Mouse (Mus musculus) heart, embryonic 14.5 days (tissue): ENCODE results near the gene Clca1. TPM values are rescaled to one million over a fixed set of nuclear protein-coding genes. Genes with fewer than 3 reads are reported as not detected.
"Not testable (repeated sequence)": the region's sequence is repeated elsewhere in the genome, so short reads cannot be mapped to it uniquely, and the experiment has no call there.

Experiments
- ATAC-seq: fragments of 200-750 bp; cut with Nextera tagmentation; 2 replicates; pipeline ENCODE4 v1.8.0; 2017; ENCODE audit warnings: low read depth, moderate TSS enrichment; ENCODE audit not compliant: insufficient number of reproducible peaks, insufficient read depth, low FRiP score
- H3K27ac ChIP-seq, 2 experiments: fragments of 200-500 bp in 1 of 2; fragments of 300-500 bp in 1 of 2; sonication (generic) in 1 of 2; replicated peaks in 1 of 2; 2 replicates each; pipeline ENCODE4 v1.5.1; 2012 to 2014; ENCODE audit warnings: low read depth in 2 of 2, low read length in 2 of 2, control low read depth in 1 of 2, mild to moderate bottlenecking in 1 of 2, mixed read lengths in 1 of 2; ENCODE audit not compliant: control insufficient read depth in 1 of 2, insufficient read depth in 1 of 2
- H3K27me3 ChIP-seq: fragments of 300-500 bp; sonication (generic); 2 replicates; pipeline ENCODE4 v1.6.1; 2014; ENCODE audit warnings: mild to moderate bottlenecking, low read length, control low read depth; ENCODE audit not compliant: control insufficient read depth, insufficient read depth
- H3K36me3 ChIP-seq: fragments of 300-500 bp; sonication (generic); 2 replicates; pipeline ENCODE4 v1.6.1; 2014; ENCODE audit warnings: mild to moderate bottlenecking, control low read depth, low read length, mixed read lengths; ENCODE audit not compliant: control insufficient read depth, insufficient read depth
- H3K4me1 ChIP-seq, 2 experiments: fragments of 200-500 bp in 1 of 2; fragments of 300-500 bp in 1 of 2; sonication (generic) in 1 of 2; 2 replicates each; pipeline ENCODE4 v1.6.1; 2012 to 2014; ENCODE audit warnings: low read length in 2 of 2, control low read depth in 1 of 2, mixed read lengths in 1 of 2; ENCODE audit not compliant: control insufficient read depth in 2 of 2, insufficient read depth in 2 of 2
- H3K4me2 ChIP-seq: fragments of 300-500 bp; sonication (generic); 2 replicates; pipeline ENCODE4 v1.6.1; 2014; ENCODE audit warnings: mild to moderate bottlenecking, low read length
- H3K4me3 ChIP-seq, 2 experiments: fragments of 200-500 bp in 1 of 2; fragments of 300-500 bp in 1 of 2; sonication (generic) in 1 of 2; 2 replicates each; pipeline ENCODE4 v1.5.1; 2012 to 2014; ENCODE audit warnings: low read length in 2 of 2, mild to moderate bottlenecking in 2 of 2, control low read depth in 1 of 2, low read depth in 1 of 2, moderate library complexity in 1 of 2; ENCODE audit not compliant: control insufficient read depth in 1 of 2, insufficient read depth in 1 of 2
- H3K9ac ChIP-seq: fragments of 300-500 bp; sonication (generic); 2 replicates; pipeline ENCODE4 v1.6.1; 2014; ENCODE audit warnings: mild to moderate bottlenecking, low read length
- H3K9me3 ChIP-seq: fragments of 300-500 bp; sonication (generic); 2 replicates; pipeline ENCODE4 v1.6.1; 2016; ENCODE audit warnings: low read length, control low read depth; ENCODE audit not compliant: control insufficient read depth
- WGBS: fragments of 180-500 bp; shearing (Covaris S2); extraction: QIAGEN DNeasy Blood & Tissue Kit; methylation state at CpG from one replicate; pipeline ENCODE4 v1.1.7; 2014; 5-methylcytosine and 5-hydroxymethylcytosine counted together
- polyA plus RNA-seq: library from polyadenylated mRNA; unstranded; fragments of >200 nt; fragmentation: Nextera tagmentation; extraction: Ambion mirVana; gene quantifications from 2 replicates; pipeline ENCODE4 v1.2.1, GENCODE M21; 2014

Clca1 gene
- polyA plus RNA-seq, result 0.08 TPM in 1 of 2 replicates, not detected in the other

- no peaks in the 10 kb centered on the region for H3K4me1 ChIP-seq
- no peak within 1 kb of the TSS for H3K27ac ChIP-seq
- no peaks in the 10 kb centered on the region for H3K36me3 ChIP-seq
- no peaks in the 10 kb centered on the region for H3K9me3 ChIP-seq
- no peak within 1 kb of the TSS for H3K4me2 ChIP-seq
- H3K27me3 ChIP-seq, result no peaks in the 10 kb centered on the region
- no peak for ATAC-seq
- no peak within 1 kb of the TSS for H3K4me3 ChIP-seq
- no peak within 1 kb of the TSS for H3K9ac ChIP-seq
These were observed at the start of gene Clca1 for GRCm38 (mm10) chr3:145032676-145033075. TSS of gene Clca1 (minus strand) at chr3:145032776.

- H3K27ac ChIP-seq, result no peak overlapping the region
- H3K9me3 ChIP-seq, result no peaks in the 10 kb centered on the region
- no peaks in the 10 kb centered on the region for H3K27me3 ChIP-seq
- no peak overlapping the region for H3K4me3 ChIP-seq
- no peak overlapping the region for H3K9ac ChIP-seq
- ATAC-seq, result no peak
- H3K4me2 ChIP-seq, result no peak overlapping the region
- no peaks in the 10 kb centered on the region for H3K4me1 ChIP-seq
- WGBS, result 73% methylated on average over 8 of the region's 8 CpGs
- H3K36me3 ChIP-seq, result no peaks in the 10 kb centered on the region
These were observed 48.3 kb upstream of the Clca1 start for GRCm38 (mm10) chr3:145080904-145081303.

- Histone ChIP-seq H3K27ac (no peak overlapping the region), H3K4me2 (no peak overlapping the region), H3K27me3 (no peaks in the 10 kb centered on the region), H3K9ac (no peak overlapping the region), H3K36me3 (no peaks in the 10 kb centered on the region), H3K4me3 (no peak overlapping the region), H3K9me3 (no peaks in the 10 kb centered on the region), H3K4me1 (no peaks in the 10 kb centered on the region)
- no peak for ATAC-seq
- WGBS, result 83% methylated on average over 6 of the region's 6 CpGs
These were observed 45.8 kb upstream of the Clca1 start for GRCm38 (mm10) chr3:145078405-145078804.

GRCm38 (mm10) chr3:145072339-145072738, 39.8 kb upstream of the Clca1 start:
- H3K4me1 ChIP-seq, result no peaks in the 10 kb centered on the region
- no peak overlapping the region for H3K4me3 ChIP-seq
- H3K36me3 ChIP-seq, result no peaks in the 10 kb centered on the region
- H3K27me3 ChIP-seq, result no peaks in the 10 kb centered on the region
- no peak overlapping the region for H3K4me2 ChIP-seq
- H3K9ac ChIP-seq, result no peak overlapping the region
- no peak for ATAC-seq
- H3K27ac ChIP-seq, result no peak overlapping the region
- H3K9me3 ChIP-seq, result no peaks in the 10 kb centered on the region
- WGBS, result 86% methylated on average over 3 of the region's 3 CpGs

- no peak for ATAC-seq
- H3K4me3 ChIP-seq, result no peak overlapping the region
- H3K36me3 ChIP-seq, result no peaks in the 10 kb centered on the region
- no peaks in the 10 kb centered on the region for H3K4me1 ChIP-seq
- WGBS, result 75% methylated on average over 4 of the region's 4 CpGs
- no peaks in the 10 kb centered on the region for H3K27me3 ChIP-seq
- H3K9me3 ChIP-seq, result no peaks in the 10 kb centered on the region
- no peak overlapping the region for H3K4me2 ChIP-seq
- H3K9ac ChIP-seq, result no peak overlapping the region
- no peak overlapping the region for H3K27ac ChIP-seq
These were observed 36.4 kb upstream of the Clca1 start for GRCm38 (mm10) chr3:145068964-145069363.

- not testable (repeated sequence) for H3K4me2 ChIP-seq, H3K9me3 ChIP-seq, H3K4me3 ChIP-seq, H3K9ac ChIP-seq, H3K36me3 ChIP-seq, ATAC-seq, H3K27me3 ChIP-seq, H3K27ac ChIP-seq, H3K4me1 ChIP-seq
- 90% methylated on average over 3 of the region's 3 CpGs for WGBS
These were observed 22.6 kb upstream of the Clca1 start for GRCm38 (mm10) chr3:145055138-145055537.

- no peak overlapping the region for H3K4me3 ChIP-seq
- peaks cover 0 to 3% of the 10 kb centered on the region in 2 experiments; a peak in 1 of 4 replicates for H3K4me1 ChIP-seq
- no peak for ATAC-seq
- no peak overlapping the region for H3K9ac ChIP-seq
- no peaks in the 10 kb centered on the region for H3K27me3 ChIP-seq
- H3K4me2 ChIP-seq, result no peak overlapping the region
- no peaks in the 10 kb centered on the region for H3K36me3 ChIP-seq
- H3K9me3 ChIP-seq, result no peaks in the 10 kb centered on the region
- no peak overlapping the region for H3K27ac ChIP-seq
- 26% methylated on average over 3 of the region's 3 CpGs for WGBS
These were observed 17.2 kb upstream of the Clca1 start for GRCm38 (mm10) chr3:145049820-145050219.

GRCm38 (mm10) chr3:145038813-145039212, 6.2 kb upstream of the Clca1 start:
- Histone ChIP-seq H3K4me1 (no peaks in the 10 kb centered on the region), H3K4me3 (no peak overlapping the region), H3K4me2 (no peak overlapping the region), H3K9me3 (no peaks in the 10 kb centered on the region), H3K27me3 (no peaks in the 10 kb centered on the region), H3K36me3 (no peaks in the 10 kb centered on the region), H3K27ac (no peak overlapping the region), H3K9ac (no peak overlapping the region)
- WGBS, result 47% methylated on average over 3 of the region's 3 CpGs
- ATAC-seq, result no peak
